Mouse (Mus musculus) midbrain, embryonic 11.5 days (tissue): ENCODE measurements around the gene Gm14403. TPM values are rescaled to one million over a fixed set of nuclear protein-coding genes. Genes with fewer than 3 reads are reported as not detected.
"Not testable (repeated sequence)": the region's sequence is repeated elsewhere in the genome, so short reads cannot be mapped to it uniquely, and the experiment has no call there.

Experiments used
- ATAC-seq: fragments of 200-750 bp; cut with Nextera tagmentation; 2 replicates; pipeline ENCODE4 v1.8.0; 2017; ENCODE audit warnings: moderate TSS enrichment, moderate library complexity; ENCODE audit not compliant: low FRiP score
- DNase-seq: peaks from one replicate; pipeline ENCODE4 v3.0.0; 2015; ENCODE audit warnings: low spot score; ENCODE audit errors: missing footprints
- H3K27ac ChIP-seq: fragments of 300-500 bp; sonication (generic); 2 replicates; pipeline ENCODE4 v1.5.1; 2014; ENCODE audit warnings: low read depth, low read length
- H3K27me3 ChIP-seq: fragments of 300-500 bp; sonication (generic); 2 replicates; pipeline ENCODE4 v1.6.1; 2014; ENCODE audit warnings: mild to moderate bottlenecking, low read length, moderate library complexity, mixed read lengths; ENCODE audit not compliant: control insufficient read depth, insufficient read depth
- H3K36me3 ChIP-seq: fragments of 300-500 bp; sonication (generic); 2 replicates; pipeline ENCODE4 v1.6.1; 2014; ENCODE audit warnings: mild to moderate bottlenecking, low read length, moderate library complexity, mixed read lengths; ENCODE audit not compliant: control insufficient read depth, insufficient read depth
- H3K4me1 ChIP-seq: fragments of 300-500 bp; sonication (generic); 2 replicates; pipeline ENCODE4 v1.6.1; 2014; ENCODE audit warnings: low read length; ENCODE audit not compliant: control insufficient read depth, insufficient read depth
- H3K4me2 ChIP-seq: fragments of 300-500 bp; sonication (generic); 2 replicates; pipeline ENCODE4 v1.6.1; 2014; ENCODE audit warnings: mild to moderate bottlenecking, moderate library complexity
- H3K4me3 ChIP-seq: fragments of 300-500 bp; sonication (generic); 2 replicates; pipeline ENCODE4 v1.5.1; 2014; ENCODE audit warnings: low read depth, low read length
- H3K9ac ChIP-seq: fragments of 300-500 bp; sonication (generic); 2 replicates; pipeline ENCODE4 v1.6.1; 2014; ENCODE audit warnings: low read length
- H3K9me3 ChIP-seq: fragments of 300-500 bp; sonication (generic); 2 replicates; pipeline ENCODE4 v1.6.1; 2016; ENCODE audit warnings: low read length; ENCODE audit not compliant: control insufficient read depth
- WGBS: fragments of 180-500 bp; shearing (Covaris S2); extraction: QIAGEN DNeasy Blood & Tissue Kit; methylation state at CpG from one replicate; pipeline ENCODE4 v1.1.7; 2014; 5-methylcytosine and 5-hydroxymethylcytosine counted together
- polyA plus RNA-seq: library from polyadenylated mRNA; unstranded; fragments of >200 nt; fragmentation: Nextera tagmentation; extraction: Ambion mirVana; gene quantifications from 2 replicates; pipeline ENCODE4 v1.2.1, GENCODE M21; 2014

Gm14403 gene
- polyA plus RNA-seq, 1 experiment from 2014 or later: 6.1 TPM

- no peak overlapping the region for H3K4me3 ChIP-seq
- no peaks in the 10 kb centered on the region for H3K27me3 ChIP-seq
- H3K36me3 ChIP-seq: no peaks in the 10 kb centered on the region
- no peak overlapping the region for H3K4me2 ChIP-seq
- H3K9me3 ChIP-seq: no peaks in the 10 kb centered on the region; the same call in 1 of the 2 replicates
- no peak overlapping the region for H3K27ac ChIP-seq
- ATAC-seq: no peak
- no peak overlapping the region for H3K9ac ChIP-seq
- no peaks in the 10 kb centered on the region for H3K4me1 ChIP-seq
- WGBS: 79% methylated on average over 9 of the region's 9 CpGs
- DNase-seq: no peak
Observed at GRCm38 (mm10) chr2:177535876-177536275, 37.9 kb downstream of the Gm14403 start.

- ATAC-seq, H3K36me3 ChIP-seq: not testable (repeated sequence)
- WGBS: 87% methylated on average over 2 of the region's 2 CpGs
Observed at GRCm38 (mm10) chr2:177537141-177537540, 39.1 kb downstream of the Gm14403 start.

GRCm38 (mm10) chr2:177537717-177538116 lies 39.7 kb downstream of the Gm14403 start:
- H3K36me3 ChIP-seq, H3K4me2 ChIP-seq, H3K9ac ChIP-seq, H3K4me1 ChIP-seq, DNase-seq, H3K9me3 ChIP-seq, H3K4me3 ChIP-seq, H3K27me3 ChIP-seq, H3K27ac ChIP-seq, ATAC-seq: not testable (repeated sequence)
- 82% methylated on average over 5 of the region's 5 CpGs for WGBS

More at GRCm38 (mm10) chr2:177537141-177537540, 39.1 kb downstream of the Gm14403 start:
- DNase-seq, H3K9ac ChIP-seq, H3K27ac ChIP-seq, H3K9me3 ChIP-seq, H3K4me2 ChIP-seq, H3K4me3 ChIP-seq, H3K27me3 ChIP-seq, H3K4me1 ChIP-seq: not testable (repeated sequence)

- H3K36me3 ChIP-seq, ATAC-seq, H3K9me3 ChIP-seq, H3K4me2 ChIP-seq, DNase-seq, H3K9ac ChIP-seq, H3K4me3 ChIP-seq, H3K4me1 ChIP-seq, H3K27ac ChIP-seq, H3K27me3 ChIP-seq: not testable (repeated sequence)
- WGBS: no CpG with 5 or more reads among the region's 1 CpGs
Observed at GRCm38 (mm10) chr2:177555261-177555660, 57.2 kb downstream of the Gm14403 start.

Other genes with a start within 250 kb of the Gm14403 start
- gene Gm14409, start 231.2 kb upstream of the Gm14403 start, polyA plus RNA-seq: not detected in 2 replicates
- gene Gm14412, start 173.9 kb upstream of the Gm14403 start, polyA plus RNA-seq: 0.19 TPM in 1 of 2 replicates, not detected in the other
- gene Gm14418, start 99.9 kb upstream of the Gm14403 start, polyA plus RNA-seq: 8.8 and 9.3 TPM in 2 replicates
- 12.2 and 12.5 TPM in 2 replicates for gene Zfp970, start 33.5 kb upstream of the Gm14403 start, polyA plus RNA-seq
- gene Gm14406, start 80.0 kb downstream of the Gm14403 start, polyA plus RNA-seq: not detected in 2 replicates